14 mouse cellular contexts compared by ENCODE assay signal in the genomic region with DNA sequence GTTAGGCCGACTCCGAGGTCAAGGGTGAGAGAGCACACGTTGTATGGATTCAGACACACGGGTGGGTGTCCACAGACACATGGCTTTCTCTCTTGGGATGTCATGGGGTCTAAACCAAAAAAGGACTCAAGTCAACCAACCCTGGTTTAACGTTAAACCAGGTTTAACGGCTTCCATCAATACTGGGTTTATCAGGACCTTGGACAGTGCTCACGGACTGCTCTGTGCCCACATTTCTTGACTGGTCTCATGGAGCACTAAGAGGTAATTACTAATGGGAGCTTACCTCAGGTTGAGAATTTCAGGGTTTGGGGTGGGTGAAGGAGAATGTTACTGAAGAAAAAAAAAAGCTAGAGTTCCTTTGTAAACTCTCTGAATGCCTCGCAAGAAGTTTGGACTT.
DNase-seq lines count a peak whose midpoint lies in the region; ATAC-seq and TF ChIP-seq lines count a peak whose summit lies in the region.
"Had no signal": no experiment of that assay in that cellular context is flagged by ENCODE, and none has a peak within 500 bp of the region (broad histone marks: within the 10 kb centered on the region; RNA-seq: fewer than 3 reads in every experiment).

No protein-coding gene starts in this region.

- no peak overlapping the region for H3K4me2 ChIP-seq in kidney, postnatal 0 days (ENCODE audit: low read length)
- H3K4me2 ChIP-seq in CH12.LX (ENCODE audit: insufficient read depth, low read depth, poor library complexity, severe bottlenecking) = no peak overlapping the region
- H3K4me2 ChIP-seq in midbrain, postnatal 0 days (ENCODE audit: low read depth, low read length, poor library complexity, severe bottlenecking) = no peak overlapping the region
- H3K4me2 ChIP-seq: embryonic facial prominence, embryonic 13.5 days; liver, embryonic 11.5 days had no signal

- H3K27me3 ChIP-seq in kidney, postnatal 0 days (ENCODE audit: insufficient read depth, low read length) = peaks cover 24% of the 10 kb centered on the region; the same call in 1 of the 2 replicates
- peaks cover 59% of the 10 kb centered on the region for H3K27me3 ChIP-seq in CH12.LX (replicated peaks)
- no peaks in the 10 kb centered on the region for H3K27me3 ChIP-seq in midbrain, postnatal 0 days (ENCODE audit: insufficient read depth, low read length)

- no peak overlapping the region for H3K4me3 ChIP-seq in kidney, postnatal 0 days (replicated peaks; ENCODE audit: low read depth, low read length)
- H3K4me3 ChIP-seq in CH12.LX (replicated peaks in 1 of 3; ENCODE audit: low read depth in 2 of 3, low read length in 2 of 3, poor library complexity in 1 of 3) = no peak overlapping the region
- no peak overlapping the region for H3K4me3 ChIP-seq in midbrain, postnatal 0 days (ENCODE audit: low read depth, low read length)
- H3K4me3 ChIP-seq: embryonic facial prominence, embryonic 13.5 days; megakaryocyte, embryonic 14.5 days had no signal

- no peaks in the 10 kb centered on the region for H3K9me3 ChIP-seq in kidney, postnatal 0 days (replicated peaks; ENCODE audit: low read length)
- no peaks in the 10 kb centered on the region for H3K9me3 ChIP-seq in CH12.LX (replicated peaks; ENCODE audit: low read length)
- no peaks in the 10 kb centered on the region for H3K9me3 ChIP-seq in midbrain, postnatal 0 days (ENCODE audit: low read length)
- H3K9me3 ChIP-seq: embryonic facial prominence, embryonic 13.5 days; megakaryocyte, embryonic 14.5 days had no signal

- ATAC-seq in kidney, postnatal 0 days (replicated peaks; ENCODE audit: low FRiP score, low read depth) = no peak
- ATAC-seq in midbrain, postnatal 0 days (ENCODE audit: low FRiP score) = no peak
- ATAC-seq: forebrain, embryonic 14.5 days had no signal

- TF ChIP-seq POLR2A in CH12.LX (IDR thresholded peaks at IDR 0.05; ENCODE audit: low read depth, low read length) = no peak

- in situ Hi-C loops in CH12.LX (cut with MboI; ENCODE audit: low pct_ligation_motif_present, low pct_unique_long_range_greater_than_20kb, low sequenced_read_pairs) = no loop called here

- H3K36me3 ChIP-seq in kidney, postnatal 0 days (ENCODE audit: insufficient read depth, low read length) = no peaks in the 10 kb centered on the region
- H3K36me3 ChIP-seq in CH12.LX (replicated peaks in 1 of 2; ENCODE audit: control insufficient read depth in 1 of 2, insufficient read depth in 1 of 2, low read length in 1 of 2) = no peaks in the 10 kb centered on the region
- no peaks in the 10 kb centered on the region for H3K36me3 ChIP-seq in midbrain, postnatal 0 days (ENCODE audit: insufficient read depth, low read length)
- H3K36me3 ChIP-seq: embryonic facial prominence, embryonic 13.5 days had no signal

- H3K27ac ChIP-seq in kidney, postnatal 0 days = no peak overlapping the region
- no peak overlapping the region for H3K27ac ChIP-seq in CH12.LX (ENCODE audit: insufficient read depth, low read depth)
- no peak overlapping the region for H3K27ac ChIP-seq in midbrain, postnatal 0 days (ENCODE audit: low read depth, low read length)
- H3K27ac ChIP-seq: embryonic facial prominence, embryonic 13.5 days had no signal

- no peak for TF ChIP-seq RAD21 in CH12.LX (IDR thresholded peaks at IDR 0.05; ENCODE audit: low read depth, low read length)

- no peak for TF ChIP-seq CTCF in kidney, postnatal 0 days (IDR thresholded peaks at IDR 0.05; ENCODE audit: low read depth)
- TF ChIP-seq CTCF in CH12.LX (conservative IDR thresholded peaks at IDR 0.05 in 1 of 2, IDR thresholded peaks at IDR 0.05 in 1 of 2; ENCODE audit: low read depth in 2 of 2, low read length in 2 of 2) = no peak
- TF ChIP-seq CTCF in midbrain, postnatal 0 days (IDR thresholded peaks at IDR 0.05) = no peak

- H3K4me1 ChIP-seq in kidney, postnatal 0 days (replicated peaks; ENCODE audit: insufficient read depth, low read length) = no peaks in the 10 kb centered on the region
- peaks cover 9 to 26% of the 10 kb centered on the region in 2 experiments for H3K4me1 ChIP-seq in CH12.LX (ENCODE audit: control insufficient read depth in 1 of 2, insufficient read depth in 2 of 2)
- 0 out of 2 replicates have a peak, but pooled peaks cover 15% of the 10 kb centered on the region for H3K4me1 ChIP-seq in midbrain, postnatal 0 days (ENCODE audit: insufficient read depth, low read length)
- H3K4me1 ChIP-seq: megakaryocyte, embryonic 14.5 days had no signal

- dilution Hi-C loops in CH12.LX (cut with MboI; ENCODE audit: extremely low pct_ligation_motif_present, extremely low pct_unique_long_range_greater_than_20kb, low sequenced_read_pairs) = no loop called here

- no peak overlapping the region for H3K9ac ChIP-seq in kidney, postnatal 0 days (ENCODE audit: low read depth, low read length)
- H3K9ac ChIP-seq in CH12.LX (ENCODE audit: insufficient read depth, low read depth) = no peak overlapping the region
- H3K9ac ChIP-seq in midbrain, postnatal 0 days (replicated peaks; ENCODE audit: low read length, poor library complexity, severe bottlenecking) = no peak overlapping the region
- H3K9ac ChIP-seq: embryonic facial prominence, embryonic 13.5 days had no signal

- DNase-seq in kidney, postnatal 0 days (ENCODE audit: low spot score) = peak; percentile 77
- no peak for DNase-seq in kidney, adult 18-20 months
- peak; percentile 27 for DNase-seq in CH12.LX (ENCODE audit: extremely low read depth)
- peak; percentile 33 for DNase-seq in c-Kit-positive CD71-negative TER-119-negative erythroid progenitor cells, embryonic 14.5 days (ENCODE audit: low read depth)
- DNase-seq in induced T-regulatory cell, adult 2 months (ENCODE audit: low read depth) = peak; percentile 10
- no peak for DNase-seq in midbrain, postnatal 0 days (ENCODE audit: low spot score)
- no peak for DNase-seq in left cerebral cortex, postnatal 10 days (ENCODE audit: extremely low spot score in 1 of 2, low spot score in 2 of 2)
- no peak for DNase-seq in spleen, adult 18-20 months
- DNase-seq: cerebellum, adult 11 months; heart, adult 11 months had no signal

- 35% methylated on average over 8 of the region's 8 CpGs for whole genome bisulfite sequencing in kidney, postnatal 0 days
- 45% methylated on average over 8 of the region's 8 CpGs for WGBS in midbrain, postnatal 0 days

- intact Hi-C loops in left cerebral cortex, postnatal 10 days (cut with DNase I) = no loop called here

- TF ChIP-seq EP300 in CH12.LX (IDR thresholded peaks at IDR 0.05; ENCODE audit: low read length) = no peak

- H3K79me2 ChIP-seq in CH12.LX (replicated peaks; ENCODE audit: control insufficient read depth, extremely low read depth, insufficient read depth, poor library complexity, severe bottlenecking) = no peaks in the 10 kb centered on the region

TF ChIP-seq in CH12.LX, 34 proteins besides CTCF, POLR2A, EP300 and RAD21:
- TF ChIP-seq ZMIZ1 (IDR thresholded peaks at IDR 0.05; ENCODE audit: low read depth, low read length) (no peak), TCF12 (IDR thresholded peaks at IDR 0.05; ENCODE audit: low read depth, low read length) (no peak)

Comparison
In these comparisons a context has a peak if more than half of its experiments do, and no peak if none do; other contexts are left out.
1. DNase-seq: peak in kidney, postnatal 0 days (single experiment), CH12.LX (single experiment), c-Kit-positive CD71-negative TER-119-negative erythroid progenitor cells, embryonic 14.5 days (single experiment) and induced T-regulatory cell, adult 2 months (single experiment); none in kidney, adult 18-20 months (single experiment), midbrain, postnatal 0 days (single experiment), left cerebral cortex, postnatal 10 days (0 of 2) and spleen, adult 18-20 months (0 of 2).